Mouse (Mus musculus): ENCODE data around the gene Spdye4b. TPM values are rescaled to one million over a fixed set of nuclear protein-coding genes. Genes with fewer than 3 reads are reported as not detected.
"Not testable (repeated sequence)": the region's sequence is repeated elsewhere in the genome, so short reads cannot be mapped to it uniquely, and the experiment has no call there.

Gene Spdye4b
- polyA plus RNA-seq, 1 experiment from 2014 or later = not detected

DNA sequence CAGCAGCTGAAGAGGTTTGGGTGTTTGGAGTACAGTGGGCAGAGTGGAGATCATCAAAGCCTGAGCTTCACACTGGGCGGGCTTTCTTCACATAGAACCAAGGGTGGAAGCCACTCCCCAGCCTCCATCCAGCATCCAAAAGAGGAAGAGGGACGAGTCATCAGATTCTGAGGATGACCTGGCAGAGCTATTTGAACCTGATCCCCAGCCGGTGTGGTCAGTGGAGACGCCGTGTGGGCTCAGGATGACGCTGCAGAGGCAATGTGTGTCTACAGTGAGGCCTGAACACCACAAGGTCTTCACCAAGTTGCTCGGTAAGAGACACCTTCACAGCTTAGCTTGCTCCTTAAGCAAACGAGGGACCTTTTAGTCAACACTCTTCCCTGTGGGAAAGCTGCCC is 13.9 kb downstream of the Spdye4b start:
- not testable (repeated sequence) for H3K27ac ChIP-seq (ENCODE audit: low read length); H3K4me1 ChIP-seq (ENCODE audit: control insufficient read depth, insufficient read depth, low read length); H3K27me3 ChIP-seq (ENCODE audit: control insufficient read depth, insufficient read depth, low read depth, low read length); H3K9ac ChIP-seq (ENCODE audit: low read depth, low read length); H3K9me3 ChIP-seq (replicated peaks; ENCODE audit: control insufficient read depth, low read length, poor library complexity, severe bottlenecking); H3K36me3 ChIP-seq (ENCODE audit: control insufficient read depth, insufficient read depth, low read length); H3K4me2 ChIP-seq (ENCODE audit: low read length); H3K4me3 ChIP-seq (ENCODE audit: low read depth, low read length); ATAC-seq
- 76% methylated on average over 8 of the region's 8 CpGs for WGBS

DNA sequence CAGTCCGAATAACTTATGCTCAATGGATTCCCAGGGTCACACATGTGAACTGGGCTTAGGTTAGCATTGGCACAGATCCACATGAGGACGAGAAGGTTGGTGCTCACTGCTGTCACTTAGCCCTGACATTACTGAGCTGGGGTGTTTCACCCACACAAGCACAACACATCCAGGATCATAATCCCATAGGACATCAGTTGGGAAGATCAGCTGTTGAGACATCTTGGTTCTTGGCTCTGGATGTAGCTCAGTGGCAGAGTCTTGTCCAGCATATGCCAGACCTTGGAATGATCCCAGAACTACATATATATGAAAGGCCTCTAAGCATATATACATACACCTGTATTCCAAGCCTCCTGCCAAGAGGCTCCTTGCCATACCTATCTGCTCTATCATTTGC is 14.3 kb downstream of the Spdye4b start:
- H3K9ac ChIP-seq (ENCODE audit: low read depth, low read length) = no peak overlapping the region
- no peaks in the 10 kb centered on the region for H3K9me3 ChIP-seq (replicated peaks; ENCODE audit: control insufficient read depth, low read length, poor library complexity, severe bottlenecking)
- H3K27ac ChIP-seq (ENCODE audit: low read length) = no peak overlapping the region
- no peak overlapping the region for H3K4me3 ChIP-seq (ENCODE audit: low read depth, low read length)
- H3K36me3 ChIP-seq (ENCODE audit: control insufficient read depth, insufficient read depth, low read length) = no peaks in the 10 kb centered on the region
- no peaks in the 10 kb centered on the region for H3K27me3 ChIP-seq (ENCODE audit: control insufficient read depth, insufficient read depth, low read depth, low read length)
- no peak overlapping the region for H3K4me2 ChIP-seq (ENCODE audit: low read length)
- ATAC-seq = no peak
- no peaks in the 10 kb centered on the region for H3K4me1 ChIP-seq (ENCODE audit: control insufficient read depth, insufficient read depth, low read length)
- whole genome bisulfite sequencing = 76% methylated on average over 2 of the region's 2 CpGs

DNA sequence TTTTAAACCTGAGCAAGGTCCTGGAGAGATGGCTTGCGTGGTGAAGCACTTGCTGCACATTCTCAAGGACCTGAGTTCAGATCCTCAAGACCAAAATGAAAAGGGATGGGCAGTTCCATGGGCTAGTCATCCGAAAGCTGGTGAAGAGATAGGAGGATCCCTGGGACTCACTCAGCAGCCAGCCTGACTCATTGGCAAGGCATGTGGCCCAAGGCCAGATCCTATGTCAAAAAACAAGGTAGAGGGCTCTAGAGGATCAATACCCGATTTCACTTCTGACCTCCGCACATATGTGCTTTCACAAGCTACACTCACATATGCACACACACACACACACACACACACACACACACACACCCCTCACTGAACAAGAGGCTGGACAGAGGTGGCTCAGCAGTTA is 15.7 kb downstream of the Spdye4b start:
- H3K4me2 ChIP-seq (ENCODE audit: low read length) = no peak overlapping the region
- ATAC-seq = no peak
- H3K9ac ChIP-seq (ENCODE audit: low read depth, low read length) = no peak overlapping the region
- no peak overlapping the region for H3K27ac ChIP-seq (ENCODE audit: low read length)
- H3K9me3 ChIP-seq (replicated peaks; ENCODE audit: control insufficient read depth, low read length, poor library complexity, severe bottlenecking) = no peaks in the 10 kb centered on the region
- H3K36me3 ChIP-seq (ENCODE audit: control insufficient read depth, insufficient read depth, low read length) = no peaks in the 10 kb centered on the region
- no peaks in the 10 kb centered on the region for H3K27me3 ChIP-seq (ENCODE audit: control insufficient read depth, insufficient read depth, low read depth, low read length)
- 86% methylated on average over 4 of the region's 4 CpGs for WGBS
- H3K4me3 ChIP-seq (ENCODE audit: low read depth, low read length) = no peak overlapping the region
- H3K4me1 ChIP-seq (ENCODE audit: control insufficient read depth, insufficient read depth, low read length) = no peaks in the 10 kb centered on the region

DNA sequence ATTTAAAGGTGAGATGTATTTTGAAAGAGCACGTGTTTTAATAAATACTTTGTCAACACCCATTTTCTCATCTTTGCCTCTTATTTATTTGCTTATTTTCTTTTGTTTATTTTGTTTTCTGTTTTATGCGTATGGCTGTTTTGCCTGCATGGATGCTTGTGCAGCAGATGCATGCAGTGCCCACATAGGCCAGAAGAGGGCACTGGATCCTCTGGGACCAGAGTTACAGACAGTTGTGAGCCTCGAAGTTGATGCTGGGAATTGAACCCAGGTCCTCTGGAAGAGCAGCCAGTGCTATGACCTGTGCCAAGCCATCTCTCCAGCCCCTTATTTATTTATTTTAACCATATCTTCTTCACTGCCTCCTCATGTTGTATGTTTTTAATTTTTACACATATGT is 24.2 kb downstream of the Spdye4b start:
- Histone ChIP-seq H3K4me2 (ENCODE audit: low read length) (no peak overlapping the region), H3K27me3 (ENCODE audit: control insufficient read depth, insufficient read depth, low read depth, low read length) (no peaks in the 10 kb centered on the region), H3K9ac (ENCODE audit: low read depth, low read length) (no peak overlapping the region), H3K4me1 (ENCODE audit: control insufficient read depth, insufficient read depth, low read length) (no peaks in the 10 kb centered on the region), H3K9me3 (replicated peaks; ENCODE audit: control insufficient read depth, low read length, poor library complexity, severe bottlenecking) (no peaks in the 10 kb centered on the region), H3K36me3 (ENCODE audit: control insufficient read depth, insufficient read depth, low read length) (no peaks in the 10 kb centered on the region), H3K27ac (ENCODE audit: low read length) (no peak overlapping the region), H3K4me3 (ENCODE audit: low read depth, low read length) (no peak overlapping the region)
- no peak for ATAC-seq
- WGBS = 75% methylated on average over 3 of the region's 3 CpGs

DNA sequence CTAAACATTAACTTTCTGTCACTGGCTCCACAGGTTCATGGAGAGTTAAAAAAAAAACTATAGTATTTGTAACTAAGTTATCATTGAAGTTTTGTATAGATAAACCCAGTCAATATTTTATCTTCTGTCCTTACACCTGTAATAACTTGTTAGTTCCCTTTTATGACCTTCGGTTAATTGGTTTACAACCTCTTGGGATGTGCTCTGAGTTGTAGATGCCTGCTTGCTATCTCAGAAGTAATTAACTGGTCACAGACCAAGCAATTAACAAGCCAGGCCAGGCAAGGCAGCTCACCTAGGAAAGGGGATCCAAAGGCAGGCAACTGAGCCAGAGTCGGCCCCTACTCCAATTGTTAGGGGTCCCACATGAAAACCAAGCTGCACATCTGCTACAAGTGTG is 33.0 kb downstream of the Spdye4b start:
- no peak for ATAC-seq
- 91% methylated on average over 2 of the region's 2 CpGs for WGBS
- H3K36me3 ChIP-seq (ENCODE audit: control insufficient read depth, insufficient read depth, low read length) = no peaks in the 10 kb centered on the region

DNA sequence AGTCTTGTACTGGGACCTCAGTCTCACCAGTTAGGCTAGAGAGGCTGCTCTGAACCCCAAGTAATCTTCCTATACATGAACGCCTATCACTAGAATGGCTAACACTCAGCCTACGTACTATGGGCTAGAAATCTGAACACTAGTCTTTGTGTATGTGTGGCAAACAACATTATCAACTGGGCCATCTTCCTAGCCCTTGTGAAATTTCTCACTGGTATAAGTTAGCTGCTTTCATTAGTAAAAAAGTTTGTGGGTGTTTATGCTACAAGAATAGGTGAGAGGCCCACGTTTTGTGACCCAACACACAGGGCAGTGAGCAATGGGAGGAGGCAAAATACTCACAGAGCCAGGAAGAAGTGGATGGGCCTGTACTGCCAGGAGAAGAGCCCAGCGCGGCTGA is 40.2 kb downstream of the Spdye4b start:
- ATAC-seq = no peak
- no peak overlapping the region for H3K9ac ChIP-seq (ENCODE audit: low read depth, low read length)
- no peak overlapping the region for H3K4me2 ChIP-seq (ENCODE audit: low read length)
- H3K4me3 ChIP-seq (ENCODE audit: low read depth, low read length) = no peak overlapping the region
- H3K9me3 ChIP-seq (replicated peaks; ENCODE audit: control insufficient read depth, low read length, poor library complexity, severe bottlenecking) = no peaks in the 10 kb centered on the region
- no peaks in the 10 kb centered on the region for H3K4me1 ChIP-seq (ENCODE audit: control insufficient read depth, insufficient read depth, low read length)
- 85% methylated on average over 5 of the region's 5 CpGs for whole genome bisulfite sequencing
- no peaks in the 10 kb centered on the region for H3K27me3 ChIP-seq (ENCODE audit: control insufficient read depth, insufficient read depth, low read depth, low read length)
- no peaks in the 10 kb centered on the region for H3K36me3 ChIP-seq (ENCODE audit: control insufficient read depth, insufficient read depth, low read length)
- no peak overlapping the region for H3K27ac ChIP-seq (ENCODE audit: low read length)

More for the DNA sequence above, 33.0 kb downstream of the Spdye4b start:
- H3K27ac ChIP-seq (ENCODE audit: low read length) = no peak overlapping the region
- H3K9me3 ChIP-seq (replicated peaks; ENCODE audit: control insufficient read depth, low read length, poor library complexity, severe bottlenecking) = no peaks in the 10 kb centered on the region
- no peaks in the 10 kb centered on the region for H3K4me1 ChIP-seq (ENCODE audit: control insufficient read depth, insufficient read depth, low read length)
- no peaks in the 10 kb centered on the region for H3K27me3 ChIP-seq (ENCODE audit: control insufficient read depth, insufficient read depth, low read depth, low read length)
- H3K4me3 ChIP-seq (ENCODE audit: low read depth, low read length) = no peak overlapping the region
- no peak overlapping the region for H3K9ac ChIP-seq (ENCODE audit: low read depth, low read length)
- H3K4me2 ChIP-seq (ENCODE audit: low read length) = no peak overlapping the region

DNA sequence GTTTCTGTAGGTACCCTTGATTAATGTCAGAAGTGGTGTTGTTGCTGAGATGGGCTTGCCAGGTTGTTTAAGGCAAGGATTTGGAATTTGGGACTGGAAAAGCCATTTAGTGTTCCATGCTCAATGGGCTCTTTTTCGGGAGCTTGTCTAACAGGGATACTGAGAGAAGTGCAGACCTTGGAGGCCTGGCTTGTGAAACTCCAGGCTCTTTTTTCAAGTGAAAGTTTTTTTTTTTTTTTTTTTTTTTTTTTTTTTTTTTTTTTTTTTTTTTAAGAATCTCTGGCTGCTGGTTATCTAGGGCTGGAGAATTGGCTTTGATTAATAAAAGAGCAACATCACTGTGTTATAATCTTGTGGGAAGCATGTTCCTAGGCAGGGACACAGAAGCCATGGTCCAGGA is 41.5 kb downstream of the Spdye4b start:
- Histone ChIP-seq H3K27ac (ENCODE audit: low read length) (no peak overlapping the region), H3K36me3 (ENCODE audit: control insufficient read depth, insufficient read depth, low read length) (no peaks in the 10 kb centered on the region), H3K4me2 (ENCODE audit: low read length) (no peak overlapping the region), H3K4me1 (ENCODE audit: control insufficient read depth, insufficient read depth, low read length) (no peaks in the 10 kb centered on the region), H3K9ac (ENCODE audit: low read depth, low read length) (no peak overlapping the region), H3K4me3 (ENCODE audit: low read depth, low read length) (no peak overlapping the region), H3K27me3 (ENCODE audit: control insufficient read depth, insufficient read depth, low read depth, low read length) (no peaks in the 10 kb centered on the region), H3K9me3 (replicated peaks; ENCODE audit: control insufficient read depth, low read length, poor library complexity, severe bottlenecking) (no peaks in the 10 kb centered on the region)
- 81% methylated on average over 1 of the region's 1 CpGs for WGBS
- ATAC-seq = no peak

DNA sequence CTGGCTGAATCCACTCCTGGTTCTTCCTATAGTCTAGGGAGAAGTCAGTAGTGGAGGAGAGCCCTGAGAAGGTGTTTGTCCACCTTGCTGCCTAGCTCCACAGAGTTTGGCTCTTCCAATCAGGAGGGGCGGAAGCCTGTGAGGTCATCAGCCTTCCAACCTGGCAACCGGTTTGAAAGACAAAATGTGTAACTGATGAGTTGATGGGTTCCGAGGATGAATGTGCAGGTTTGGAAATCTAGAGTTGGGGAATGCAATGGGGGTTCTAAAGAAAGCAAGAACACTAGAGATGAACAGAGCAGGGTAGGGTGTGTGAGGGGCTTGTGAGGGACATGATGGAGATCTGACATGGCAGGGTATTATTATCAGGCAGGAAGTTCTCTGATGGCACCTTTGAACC is 46.0 kb downstream of the Spdye4b start, which contains the start of gene Spdye4a:
TSS of gene Spdye4a (minus strand) at position 101 of the 400 bp plus-strand sequence.
- ATAC-seq = no peak
- Histone ChIP-seq H3K4me1 (ENCODE audit: control insufficient read depth, insufficient read depth, low read length) (no peaks in the 10 kb centered on the region), H3K27me3 (ENCODE audit: control insufficient read depth, insufficient read depth, low read depth, low read length) (no peaks in the 10 kb centered on the region), H3K4me2 (ENCODE audit: low read length) (no peak within 1 kb of the TSS), H3K4me3 (ENCODE audit: low read depth, low read length) (no peak within 1 kb of the TSS), H3K27ac (ENCODE audit: low read length) (no peak within 1 kb of the TSS), H3K9ac (ENCODE audit: low read depth, low read length) (no peak within 1 kb of the TSS), H3K9me3 (replicated peaks; ENCODE audit: control insufficient read depth, low read length, poor library complexity, severe bottlenecking) (no peaks in the 10 kb centered on the region; the same call in none of the 2 replicates), H3K36me3 (ENCODE audit: control insufficient read depth, insufficient read depth, low read length) (no peaks in the 10 kb centered on the region)
- 89% methylated on average over 3 of the region's 3 CpGs for WGBS

DNA sequence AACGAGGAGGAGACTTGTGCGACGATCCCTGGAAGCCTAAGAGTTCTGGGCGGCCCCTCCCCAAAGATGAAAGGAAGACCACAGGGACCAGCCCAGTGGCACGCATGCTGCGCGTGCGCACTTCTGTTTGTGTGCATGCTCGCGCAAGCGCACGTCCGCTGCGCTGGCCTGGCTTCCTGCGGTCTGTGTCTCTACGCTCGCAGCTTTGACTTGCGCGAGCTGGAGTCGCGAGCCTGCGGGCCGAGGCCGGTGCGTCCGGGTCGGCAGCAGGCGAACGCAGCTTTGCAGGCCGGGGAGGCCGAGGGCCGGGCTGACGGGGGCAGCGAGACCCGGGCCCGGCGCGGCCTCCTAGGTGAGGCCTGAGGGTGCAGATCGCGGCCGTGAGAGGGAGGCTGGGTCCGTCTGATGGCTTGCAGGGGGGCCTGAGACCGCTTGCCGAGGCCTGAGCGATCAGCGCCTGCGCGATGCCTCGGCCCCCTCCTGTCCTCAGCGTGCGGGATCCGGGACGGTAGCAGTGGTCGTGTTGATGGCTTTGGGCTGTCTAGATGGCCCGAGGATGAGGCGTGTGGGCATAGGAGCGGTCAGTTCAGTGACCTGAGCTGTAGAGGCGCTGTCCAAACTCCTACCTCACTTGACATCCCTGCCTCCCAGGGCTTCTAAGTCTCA is 54.3 kb downstream of the Spdye4b start, which contains the start of gene Zfp12:
TSS of gene Zfp12 (plus strand) at position 136 of the 666 bp plus-strand sequence.
- Histone ChIP-seq H3K27me3 (ENCODE audit: control insufficient read depth, insufficient read depth, low read depth, low read length) (no peaks in the 10 kb centered on the region), H3K4me1 (ENCODE audit: control insufficient read depth, insufficient read depth, low read length) (peaks cover 22% of the 10 kb centered on the region), H3K9me3 (replicated peaks; ENCODE audit: control insufficient read depth, low read length, poor library complexity, severe bottlenecking) (no peaks in the 10 kb centered on the region), H3K9ac (ENCODE audit: low read depth, low read length) (peak within 1 kb of the TSS; percentile 94), H3K4me3 (ENCODE audit: low read depth, low read length) (peak within 1 kb of the TSS; percentile 74), H3K4me2 (ENCODE audit: low read length) (peak within 1 kb of the TSS; percentile 87), H3K27ac (ENCODE audit: low read length) (peak within 1 kb of the TSS; percentile 95), H3K36me3 (ENCODE audit: control insufficient read depth, insufficient read depth, low read length) (peaks cover 2% of the 10 kb centered on the region)
- peak; percentile 98 for ATAC-seq
- WGBS = under 1% methylated on average over 57 of the region's 58 CpGs

Measured in midbrain, embryonic 16.5 days (tissue).